Mouse (Mus musculus) liver, postnatal 0 days (tissue): ENCODE results near the gene Naip1. TPM values are rescaled to one million over a fixed set of nuclear protein-coding genes. Genes with fewer than 3 reads are reported as not detected.
"Not testable (repeated sequence)": the region's sequence is repeated elsewhere in the genome, so short reads cannot be mapped to it uniquely, and the experiment has no call there.

Source experiments
- ATAC-seq: fragments of 200-750 bp; cut with Nextera tagmentation; 2 replicates; pipeline ENCODE4 v1.8.0; 2017; ENCODE audit warnings: mild to moderate bottlenecking, moderate library complexity
- DNase-seq: peaks from one replicate; pipeline ENCODE4 v3.0.0-alpha.2; 2016
- H3K27ac ChIP-seq: fragments of 300-500 bp; sonication (generic); 2 replicates; pipeline ENCODE4 v1.5.1; 2014; ENCODE audit warnings: antibody characterized with exemption, moderate library complexity, mild to moderate bottlenecking, low read depth
- H3K27me3 ChIP-seq: fragments of 300-500 bp; sonication (generic); 2 replicates; pipeline ENCODE4 v1.6.1; 2014; ENCODE audit warnings: low read length, control low read depth, mixed read lengths; ENCODE audit not compliant: insufficient read depth
- H3K36me3 ChIP-seq: fragments of 300-500 bp; sonication (generic); replicated peaks from 2 replicates; pipeline ENCODE4 v1.6.1; 2014; ENCODE audit warnings: mild to moderate bottlenecking, control low read depth, low read length, moderate library complexity, mixed read lengths; ENCODE audit not compliant: insufficient read depth
- H3K4me1 ChIP-seq: fragments of 300-500 bp; sonication (generic); 2 replicates; pipeline ENCODE4 v1.6.1; 2014; ENCODE audit warnings: antibody characterized with exemption, mild to moderate bottlenecking, control low read depth; ENCODE audit not compliant: insufficient read depth
- H3K4me2 ChIP-seq: fragments of 300-500 bp; sonication (generic); 2 replicates; pipeline ENCODE4 v1.6.1; 2014; ENCODE audit warnings: low read depth, mild to moderate bottlenecking, low read length, moderate library complexity, mixed read lengths
- H3K4me3 ChIP-seq: fragments of 300-500 bp; sonication (generic); 2 replicates; pipeline ENCODE4 v1.5.1; 2014; ENCODE audit warnings: low read depth, low read length
- H3K9ac ChIP-seq: fragments of 300-500 bp; sonication (generic); replicated peaks from 2 replicates; pipeline ENCODE4 v1.6.1; 2014; ENCODE audit warnings: mild to moderate bottlenecking, moderate library complexity
- H3K9me3 ChIP-seq: fragments of 300-500 bp; sonication (generic); 2 replicates; pipeline ENCODE4 v1.6.1; 2016; ENCODE audit warnings: mild to moderate bottlenecking, control low read depth, low read length, mixed read lengths
- CTCF ChIP-seq: sonication (generic); IDR thresholded peaks from 2 replicates; pipeline ENCODE4 v1.5.1; 2016; ENCODE audit warnings: antibody characterized with exemption, low read depth
- EP300 ChIP-seq: IDR thresholded peaks from 2 replicates; pipeline ENCODE4 v1.6.1; 2016; ENCODE audit warnings: antibody characterized with exemption, low read depth, mild to moderate bottlenecking
- WGBS: fragments of 180-500 bp; shearing (Covaris S2); extraction: QIAGEN DNeasy Blood & Tissue Kit; methylation state at CpG from one replicate; pipeline ENCODE4 v1.1.7; 2014; ENCODE audit not compliant: insufficient replicate concordance; 5-methylcytosine and 5-hydroxymethylcytosine counted together
- polyA plus RNA-seq: library from polyadenylated mRNA; unstranded; fragments of >200 nt; fragmentation: Nextera tagmentation; extraction: Ambion mirVana; gene quantifications from 2 replicates; pipeline ENCODE4 v1.2.1, GENCODE M21; 2015

Naip1 gene
- polyA plus RNA-seq, 1 experiment from 2014 or later = 0.04 TPM

DNA sequence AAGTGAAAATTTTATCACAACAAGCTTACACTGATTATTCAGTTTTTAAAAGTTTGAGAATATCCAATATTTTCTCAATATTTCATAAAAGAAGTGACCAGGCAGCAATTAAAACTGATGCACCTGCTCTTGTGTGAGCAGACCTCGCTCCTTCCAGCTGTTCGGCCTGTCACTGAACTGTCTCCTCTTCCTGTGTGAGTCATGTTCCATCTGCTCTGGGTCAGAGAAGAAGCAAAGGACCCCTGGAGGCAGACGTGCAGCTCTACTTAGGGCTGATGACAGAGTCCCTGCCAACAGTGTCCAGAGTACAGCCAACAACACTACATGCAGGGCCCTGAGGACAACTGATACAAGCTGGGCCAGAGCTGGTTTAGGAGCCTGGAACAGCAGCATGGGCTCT lies 12.6 kb downstream of the Naip1 start:
- Histone ChIP-seq H3K27ac (no peak overlapping the region), H3K9ac (no peak overlapping the region), H3K9me3 (no peaks in the 10 kb centered on the region), H3K4me3 (no peak overlapping the region), H3K27me3 (no peaks in the 10 kb centered on the region), H3K4me1 (no peaks in the 10 kb centered on the region), H3K36me3 (no peaks in the 10 kb centered on the region), H3K4me2 (no peak overlapping the region)
- no peak for ATAC-seq
- DNase-seq = no peak
- WGBS = 40% methylated on average over 3 of the region's 3 CpGs
- TF ChIP-seq CTCF = no peak
- no peak for TF ChIP-seq EP300

DNA sequence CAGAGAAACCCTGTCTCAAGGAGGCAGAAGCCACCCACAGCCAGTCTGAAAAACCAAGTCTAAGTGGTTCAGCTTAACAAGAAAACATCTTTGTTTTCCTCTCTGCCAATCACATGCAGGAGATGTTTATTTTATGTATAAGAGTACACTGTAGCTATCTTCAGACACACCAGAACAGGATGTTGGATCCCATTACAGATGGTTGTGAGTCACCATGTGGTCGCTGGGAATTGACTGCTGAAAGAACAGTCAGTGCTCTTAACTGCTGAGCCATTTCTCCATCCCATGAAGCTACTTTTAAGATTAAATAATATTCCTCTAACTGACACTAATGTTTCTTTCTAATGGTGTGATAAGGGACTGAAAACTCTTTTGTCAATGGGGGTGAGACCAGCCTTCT lies 14.0 kb downstream of the Naip1 start:
- ATAC-seq (no peak), DNase-seq (no peak)
- H3K9ac ChIP-seq = no peak overlapping the region
- no peak overlapping the region for H3K4me2 ChIP-seq
- no peak overlapping the region for H3K4me3 ChIP-seq
- no peak for TF ChIP-seq EP300
- no peak for TF ChIP-seq CTCF
- no peaks in the 10 kb centered on the region for H3K4me1 ChIP-seq
- no peaks in the 10 kb centered on the region for H3K27me3 ChIP-seq
- H3K9me3 ChIP-seq = no peaks in the 10 kb centered on the region
- H3K27ac ChIP-seq = no peak overlapping the region
- WGBS = 23% methylated on average over 1 of the region's 1 CpGs
- H3K36me3 ChIP-seq = no peaks in the 10 kb centered on the region

DNA sequence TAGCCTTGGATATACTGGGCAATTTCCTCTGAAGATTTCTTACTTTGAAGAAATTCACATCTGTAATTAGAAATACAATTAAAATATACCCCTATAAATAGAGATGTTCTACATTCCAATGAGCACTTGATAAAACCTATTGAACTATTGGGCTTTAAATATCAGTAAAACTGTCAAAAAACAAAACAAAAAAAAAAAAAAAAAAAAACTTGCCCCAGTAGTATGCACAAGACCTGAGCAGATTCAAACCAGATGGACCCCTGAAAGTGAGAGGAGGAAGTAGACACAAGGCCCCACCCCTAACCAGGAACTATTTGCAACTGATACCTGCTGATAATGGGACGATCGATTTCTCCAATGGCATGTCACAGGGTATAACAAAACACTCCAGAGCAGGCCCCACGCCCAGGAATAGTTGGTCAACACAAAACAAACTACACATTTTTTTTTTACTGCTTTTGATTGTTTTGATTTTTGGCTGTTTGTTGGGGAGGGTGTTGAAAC lies 15.3 kb downstream of the Naip1 start:
- H3K4me2 ChIP-seq = no peak overlapping the region
- H3K4me1 ChIP-seq = no peaks in the 10 kb centered on the region
- no peak overlapping the region for H3K9ac ChIP-seq
- H3K27ac ChIP-seq = no peak overlapping the region
- TF ChIP-seq EP300 = no peak
- no peak for TF ChIP-seq CTCF
- no peak overlapping the region for H3K4me3 ChIP-seq
- DNase-seq = no peak
- no peak for ATAC-seq
- 59% methylated on average over 3 of the region's 3 CpGs for WGBS
- no peaks in the 10 kb centered on the region for H3K27me3 ChIP-seq
- H3K9me3 ChIP-seq = no peaks in the 10 kb centered on the region
- H3K36me3 ChIP-seq = no peaks in the 10 kb centered on the region

DNA sequence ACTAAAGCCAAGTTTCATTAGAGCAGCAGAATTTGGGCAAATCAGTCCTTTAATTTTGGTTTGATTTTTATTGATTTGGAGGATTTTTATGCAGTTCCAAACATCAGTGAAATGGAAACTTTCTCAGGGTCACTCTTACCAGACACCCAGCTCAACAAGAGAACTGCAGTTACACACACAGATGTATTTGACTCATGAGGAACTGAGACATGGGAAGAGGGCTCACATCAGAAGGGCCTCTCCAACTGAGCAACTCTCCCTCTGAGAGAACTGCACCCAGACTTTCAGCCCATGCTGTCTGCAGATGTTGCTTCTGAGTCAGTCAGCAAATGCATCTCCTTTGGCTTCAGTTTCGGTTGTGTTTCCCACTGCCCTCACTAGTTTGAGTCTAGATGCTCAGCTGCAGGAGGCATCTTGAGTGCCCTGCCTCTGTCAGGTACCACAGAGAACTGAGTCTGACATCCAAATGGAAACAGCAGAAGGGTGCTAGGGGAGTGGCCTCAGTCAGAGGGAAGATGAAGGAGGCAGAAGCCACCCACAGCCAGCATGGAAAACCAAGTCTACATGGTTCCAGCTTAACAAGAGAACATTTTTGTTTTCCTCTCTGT lies 16.0 kb downstream of the Naip1 start:
- not testable (repeated sequence) for H3K4me3 ChIP-seq, H3K36me3 ChIP-seq, H3K9ac ChIP-seq, H3K4me2 ChIP-seq, H3K27ac ChIP-seq, DNase-seq, ATAC-seq, H3K27me3 ChIP-seq, H3K4me1 ChIP-seq, H3K9me3 ChIP-seq
- WGBS = 62% methylated on average over 1 of the region's 1 CpGs

DNA sequence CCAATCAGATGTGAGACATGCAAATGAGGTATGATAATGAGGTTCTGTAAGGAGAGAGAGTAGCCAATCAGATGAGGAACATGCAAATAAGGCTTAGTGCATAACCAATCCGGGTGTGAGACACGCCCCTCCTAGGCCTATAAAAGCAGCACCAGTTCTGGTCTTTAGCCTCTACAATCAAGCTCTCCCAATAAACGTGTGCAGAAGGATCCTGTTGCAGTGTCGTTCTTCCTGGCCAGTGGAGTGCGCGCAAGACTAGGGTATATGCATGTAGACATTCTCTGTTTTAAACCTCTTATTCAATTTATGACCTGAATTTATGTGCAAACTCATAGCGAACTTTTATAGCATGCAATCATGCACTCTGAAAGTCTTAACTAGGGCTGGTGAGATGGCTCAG lies 32.7 kb downstream of the Naip1 start:
- not testable (repeated sequence) for ATAC-seq, H3K9me3 ChIP-seq, DNase-seq, H3K27me3 ChIP-seq, H3K9ac ChIP-seq, H3K36me3 ChIP-seq, H3K4me2 ChIP-seq, H3K4me3 ChIP-seq, H3K27ac ChIP-seq, H3K4me1 ChIP-seq
- 86% methylated on average over 7 of the region's 7 CpGs for WGBS

DNA sequence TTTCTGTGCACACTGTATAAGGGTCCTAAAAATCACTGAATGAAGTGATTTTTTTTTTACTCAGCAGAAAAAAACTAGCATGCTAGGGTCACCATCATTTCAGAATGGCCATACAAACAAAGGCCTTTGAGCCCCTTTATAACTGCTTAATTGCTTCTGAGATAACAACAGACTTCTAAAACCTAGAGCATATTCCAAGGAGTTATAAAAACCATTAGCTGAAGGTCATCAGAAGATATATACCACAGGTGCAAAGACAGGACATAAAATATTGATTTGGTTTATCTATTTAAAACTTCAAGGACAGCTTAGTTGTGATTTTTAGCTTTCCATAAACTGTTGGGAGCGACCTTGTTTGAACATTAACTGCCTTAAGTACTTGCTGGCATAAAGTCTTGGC lies 38.2 kb downstream of the Naip1 start:
- WGBS = 44% methylated on average over 1 of the region's 1 CpGs
- ATAC-seq (no peak), DNase-seq (no peak)
- H3K27me3 ChIP-seq = no peaks in the 10 kb centered on the region
- H3K4me1 ChIP-seq = no peaks in the 10 kb centered on the region
- no peak overlapping the region for H3K27ac ChIP-seq
- H3K4me3 ChIP-seq = no peak overlapping the region
- TF ChIP-seq CTCF (no peak), EP300 (no peak)
- no peak overlapping the region for H3K9ac ChIP-seq
- H3K36me3 ChIP-seq = no peaks in the 10 kb centered on the region
- H3K9me3 ChIP-seq = 0 out of 2 replicates have a peak, but pooled peaks cover 3% of the 10 kb centered on the region
- H3K4me2 ChIP-seq = no peak overlapping the region

DNA sequence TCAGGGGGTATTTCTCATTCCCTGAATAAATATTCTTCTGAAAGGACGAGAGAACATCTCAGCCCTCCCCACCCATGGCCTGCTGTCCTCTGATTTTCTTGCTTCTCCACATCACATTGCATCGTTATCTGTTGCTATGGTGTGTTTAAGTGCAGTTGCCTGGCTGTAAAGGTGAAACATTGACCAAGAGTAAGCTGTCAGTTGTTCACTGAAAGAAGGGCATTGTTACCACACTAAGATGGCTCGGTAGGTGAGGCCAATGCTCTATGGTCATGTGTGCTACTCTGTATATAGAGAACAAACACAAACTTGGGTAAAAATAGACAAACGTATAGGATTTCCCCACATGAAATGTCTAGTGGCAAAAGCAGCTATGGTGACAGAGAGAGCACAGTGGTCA lies 42.8 kb downstream of the Naip1 start:
- Histone ChIP-seq H3K4me3 (no peak overlapping the region), H3K9ac (no peak overlapping the region), H3K4me1 (no peaks in the 10 kb centered on the region), H3K27ac (no peak overlapping the region), H3K4me2 (no peak overlapping the region), H3K36me3 (no peaks in the 10 kb centered on the region), H3K27me3 (no peaks in the 10 kb centered on the region), H3K9me3 (no peaks in the 10 kb centered on the region)
- 66% methylated on average over 4 of the region's 4 CpGs for WGBS
- no peak for DNase-seq
- no peak for TF ChIP-seq CTCF
- no peak for TF ChIP-seq EP300
- ATAC-seq = no peak
